Comparison of ENCODE assay signal across 8 mouse cellular contexts in the genomic region with DNA sequence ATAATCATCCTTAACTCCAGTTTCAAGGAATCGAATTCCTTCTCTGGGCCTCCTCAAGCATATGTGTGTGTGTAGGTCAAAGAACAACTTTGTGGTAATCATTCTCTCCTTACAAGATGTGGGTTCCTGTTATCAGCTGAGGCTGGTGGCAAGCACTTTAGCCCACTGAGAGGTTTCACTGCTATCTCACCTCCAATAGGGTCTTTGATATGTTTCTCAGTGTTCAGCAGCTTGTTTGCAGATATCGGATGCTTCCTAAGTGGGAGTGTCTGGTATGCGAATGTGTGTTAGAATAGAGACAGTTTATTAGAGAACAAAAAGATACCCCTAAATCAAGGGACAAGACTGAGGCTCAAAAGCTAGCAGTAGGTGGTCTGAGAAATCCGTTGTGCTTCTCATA. TPM values are rescaled to one million over a fixed set of nuclear protein-coding genes. Genes with fewer than 3 reads are reported as not detected.
DNase-seq lines count a peak whose midpoint lies in the region; ATAC-seq and TF ChIP-seq lines count a peak whose summit lies in the region.

No protein-coding gene starts in this region.

- peak overlapping the region; percentile 76 for H3K4me2 ChIP-seq in kidney, embryonic 16.5 days (replicated peaks; ENCODE audit: low read depth, low read length)
- H3K4me2 ChIP-seq in embryonic facial prominence, embryonic 12.5 days (replicated peaks): peak overlapping the region; percentile 87
- H3K4me2 ChIP-seq in intestine, embryonic 15.5 days (replicated peaks): peak overlapping the region; percentile 67
- peak overlapping the region; percentile 87 for H3K4me2 ChIP-seq in midbrain, postnatal 0 days (ENCODE audit: low read depth, low read length, poor library complexity, severe bottlenecking)

- peak overlapping the region; percentile 85 for H3K9ac ChIP-seq in kidney, embryonic 16.5 days (replicated peaks; ENCODE audit: low read length)
- H3K9ac ChIP-seq in embryonic facial prominence, embryonic 12.5 days: peak overlapping the region; percentile 72
- peak overlapping the region; percentile 80; the same call in 1 of the 2 replicates for H3K9ac ChIP-seq in intestine, embryonic 15.5 days
- H3K9ac ChIP-seq in midbrain, postnatal 0 days (replicated peaks; ENCODE audit: low read length, poor library complexity, severe bottlenecking): peak overlapping the region; percentile 75; the same call in 1 of the 2 replicates

- TF ChIP-seq CTCF in midbrain, postnatal 0 days (IDR thresholded peaks at IDR 0.05): no peak

- DNase-seq in kidney, postnatal 36 days: no peak
- DNase-seq in midbrain, postnatal 0 days (ENCODE audit: low spot score): no peak
- DNase-seq in thymus, adult 18-20 months: no peak
- no peak for DNase-seq in left cerebral cortex, postnatal 10 days (ENCODE audit: extremely low spot score in 1 of 2, low spot score in 2 of 2)
- no peak for DNase-seq in spleen, adult 18-20 months

- H3K4me3 ChIP-seq in kidney, embryonic 16.5 days (ENCODE audit: low read length): peak overlapping the region; percentile 80
- peak overlapping the region; percentile 78 for H3K4me3 ChIP-seq in embryonic facial prominence, embryonic 12.5 days
- peak overlapping the region; percentile 80 for H3K4me3 ChIP-seq in intestine, embryonic 15.5 days (replicated peaks)
- H3K4me3 ChIP-seq in midbrain, postnatal 0 days (ENCODE audit: low read depth, low read length): peak overlapping the region; percentile 83

- intact Hi-C loops in left cerebral cortex, postnatal 10 days (cut with DNase I): no loop called here

- H3K9me3 ChIP-seq in kidney, embryonic 16.5 days (ENCODE audit: low read length): no peaks in the 10 kb centered on the region
- no peaks in the 10 kb centered on the region for H3K9me3 ChIP-seq in embryonic facial prominence, embryonic 12.5 days
- no peaks in the 10 kb centered on the region for H3K9me3 ChIP-seq in intestine, embryonic 15.5 days
- H3K9me3 ChIP-seq in midbrain, postnatal 0 days (ENCODE audit: low read length): no peaks in the 10 kb centered on the region

- no peaks in the 10 kb centered on the region for H3K36me3 ChIP-seq in kidney, embryonic 16.5 days (ENCODE audit: insufficient read depth, low read length)
- H3K36me3 ChIP-seq in embryonic facial prominence, embryonic 12.5 days: no peaks in the 10 kb centered on the region; the same call in 1 of the 2 replicates
- no peaks in the 10 kb centered on the region for H3K36me3 ChIP-seq in intestine, embryonic 15.5 days
- no peaks in the 10 kb centered on the region for H3K36me3 ChIP-seq in midbrain, postnatal 0 days (ENCODE audit: insufficient read depth, low read length)

- H3K27ac ChIP-seq in kidney, embryonic 16.5 days (ENCODE audit: low read length): no peak overlapping the region
- H3K27ac ChIP-seq in embryonic facial prominence, embryonic 12.5 days: no peak overlapping the region
- 0 out of 2 replicates have a peak overlapping the region, but pooled peaks have one; percentile 9 for H3K27ac ChIP-seq in intestine, embryonic 15.5 days
- no peak overlapping the region for H3K27ac ChIP-seq in midbrain, postnatal 0 days (ENCODE audit: low read depth, low read length)

- H3K27me3 ChIP-seq in kidney, embryonic 16.5 days (ENCODE audit: insufficient read depth, low read length): no peaks in the 10 kb centered on the region
- H3K27me3 ChIP-seq in embryonic facial prominence, embryonic 12.5 days: no peaks in the 10 kb centered on the region
- H3K27me3 ChIP-seq in intestine, embryonic 15.5 days (replicated peaks): no peaks in the 10 kb centered on the region
- H3K27me3 ChIP-seq in midbrain, postnatal 0 days (ENCODE audit: insufficient read depth, low read length): no peaks in the 10 kb centered on the region

- H3K4me1 ChIP-seq in kidney, embryonic 16.5 days (ENCODE audit: insufficient read depth, low read length): peaks cover 17% of the 10 kb centered on the region
- H3K4me1 ChIP-seq in embryonic facial prominence, embryonic 12.5 days: peaks cover 25% of the 10 kb centered on the region
- H3K4me1 ChIP-seq in intestine, embryonic 15.5 days (replicated peaks): peaks cover 18% of the 10 kb centered on the region
- peaks cover 7% of the 10 kb centered on the region; the same call in 1 of the 2 replicates for H3K4me1 ChIP-seq in midbrain, postnatal 0 days (ENCODE audit: insufficient read depth, low read length)

- WGBS in kidney, embryonic 16.5 days: 44% methylated on average over 4 of the region's 4 CpGs
- 60% methylated on average over 4 of the region's 4 CpGs for WGBS in embryonic facial prominence, embryonic 12.5 days
- WGBS in intestine, embryonic 15.5 days: 36% methylated on average over 4 of the region's 4 CpGs
- WGBS in midbrain, postnatal 0 days: 53% methylated on average over 4 of the region's 4 CpGs

- ATAC-seq in kidney, embryonic 16.5 days (ENCODE audit: low FRiP score, low TSS enrichment): no peak
- no peak for ATAC-seq in embryonic facial prominence, embryonic 12.5 days (ENCODE audit: insufficient number of reproducible peaks, insufficient read depth, low FRiP score, low TSS enrichment)
- peak; percentile 4 for ATAC-seq in intestine, embryonic 15.5 days
- no peak for ATAC-seq in midbrain, postnatal 0 days (ENCODE audit: low FRiP score)

RNA-seq across cellular contexts. Expression of gene Arhgef18, which starts 0.5 kb away (rescaled TPM):
- polyA plus RNA-seq in kidney, embryonic 16.5 days (2015; fragmentation: Nextera tagmentation; extraction: Ambion mirVana): 11.6 and 12.1 TPM in 2 replicates
- polyA plus RNA-seq in embryonic facial prominence, embryonic 12.5 days (2016; fragmentation: Nextera tagmentation; extraction: Ambion mirVana): 11.4 and 13.0 TPM in 2 replicates
- 6.6 and 7.0 TPM in 2 replicates for polyA plus RNA-seq in intestine, embryonic 15.5 days (2015; fragmentation: Nextera tagmentation; extraction: Ambion mirVana)
- total RNA-seq in midbrain, postnatal 0 days (2014; rRNA removed): 34.3 and 46.0 TPM in 2 replicates
- polyA plus RNA-seq in midbrain, postnatal 0 days (2015; fragmentation: Nextera tagmentation; extraction: Ambion mirVana): 6.8 and 7.2 TPM in 2 replicates
- total RNA-seq in left cerebral cortex, postnatal 10 days (2021): 10 to 100 TPM; 33.3 to 35.6 TPM

RNA-seq across cellular contexts. Expression of gene A430078G23Rik, which starts 39.1 kb away (rescaled TPM):
- polyA plus RNA-seq in kidney, embryonic 16.5 days (2015; fragmentation: Nextera tagmentation; extraction: Ambion mirVana): 0.16 and 0.19 TPM in 2 replicates
- polyA plus RNA-seq in embryonic facial prominence, embryonic 12.5 days (2016; fragmentation: Nextera tagmentation; extraction: Ambion mirVana): not detected in 2 replicates
- 0.19 and 0.21 TPM in 2 replicates for polyA plus RNA-seq in intestine, embryonic 15.5 days (2015; fragmentation: Nextera tagmentation; extraction: Ambion mirVana)
- not detected in 2 replicates for total RNA-seq in midbrain, postnatal 0 days (2014; rRNA removed)
- polyA plus RNA-seq in midbrain, postnatal 0 days (2015; fragmentation: Nextera tagmentation; extraction: Ambion mirVana): not detected in 2 replicates
- total RNA-seq in left cerebral cortex, postnatal 10 days (2021): not detected
